Mouse (Mus musculus) adrenal gland, adult 8-10 months (tissue): Measurements from ENCODE around the gene Fadd. TPM values are rescaled to one million over a fixed set of nuclear protein-coding genes. Genes with fewer than 3 reads are reported as not detected.

ENCODE experiments used
- DNase-seq: peaks from one replicate; pipeline ENCODE4 v3.0.0; 2022
- total RNA-seq, 4 experiments: library from RNA; stranded (reverse); gene quantifications; 2 replicates each; pipeline ENCODE4 v1.2.4; 2022

Fadd gene
- total RNA-seq, 4 experiments from 2014 or later, result 13.2 to 14.9 (median 13.8) TPM

DNA sequence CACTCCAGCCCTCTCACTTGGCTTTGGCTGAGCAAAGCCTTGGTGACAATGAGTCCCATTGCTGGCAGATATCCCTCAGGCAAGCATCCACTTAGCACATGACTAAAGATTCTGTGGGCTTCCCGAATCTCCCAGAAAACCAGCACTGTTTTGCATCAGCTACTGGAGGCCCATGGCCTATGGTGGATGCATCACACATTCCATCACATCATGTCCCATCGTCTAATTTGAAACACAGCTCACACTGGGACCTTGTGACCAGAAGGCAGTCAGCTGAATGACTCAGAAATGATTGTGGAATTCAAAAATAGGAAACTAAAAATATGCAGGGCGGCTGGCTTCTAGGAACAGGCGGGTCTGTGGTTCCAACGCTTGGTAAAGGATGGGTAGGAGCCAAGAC is 4.4 kb downstream of the Fadd start:
- no peak for DNase-seq

- no peak for DNase-seq
Measured at GRCm38 (mm10) chr7:144572234-144572633, 10.0 kb downstream of the Fadd start.

DNA sequence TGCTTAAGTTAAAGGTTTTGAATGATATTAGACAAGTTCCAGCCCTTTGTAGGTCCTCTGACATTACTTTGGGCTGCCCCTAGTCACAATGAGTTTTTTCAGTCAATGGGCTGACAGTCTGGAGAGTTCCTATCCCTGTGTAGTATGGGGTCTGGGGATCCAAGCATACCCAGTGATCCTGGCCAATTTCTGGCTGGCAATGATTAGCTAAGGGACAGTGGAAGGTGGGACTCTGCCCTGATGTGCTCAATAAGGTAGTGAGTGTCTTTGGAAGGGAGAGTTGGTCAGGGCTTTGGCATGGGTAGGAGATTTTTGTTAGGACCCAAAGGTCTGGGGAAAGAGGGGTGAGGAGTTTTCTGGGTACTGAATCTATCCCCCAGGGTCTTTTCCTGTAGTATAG is 10.7 kb downstream of the Fadd start:
- DNase-seq, result no peak

DNA sequence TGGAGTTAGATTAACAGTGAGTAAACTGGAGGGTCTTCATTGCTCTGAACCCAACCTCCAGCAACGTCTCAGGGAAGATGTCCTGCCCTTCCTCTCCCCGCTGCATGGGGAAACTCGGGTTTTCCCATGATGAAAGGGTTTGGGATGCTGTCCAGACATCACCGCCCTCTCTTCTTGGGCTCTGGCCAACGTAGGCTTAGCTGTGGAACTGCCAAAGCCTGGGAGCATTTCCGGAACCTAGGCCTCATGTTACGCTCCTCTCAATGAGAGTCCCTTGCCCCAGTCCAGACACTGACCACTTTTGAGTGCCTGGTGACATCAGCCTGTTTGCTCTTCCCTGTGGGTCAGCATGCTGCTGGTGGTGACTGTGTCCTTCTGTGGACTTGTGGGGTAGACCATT is 12.8 kb downstream of the Fadd start:
- no peak for DNase-seq

GRCm38 (mm10) chr7:144568091-144568490 is 14.2 kb downstream of the Fadd start:
- DNase-seq, result no peak

DNA sequence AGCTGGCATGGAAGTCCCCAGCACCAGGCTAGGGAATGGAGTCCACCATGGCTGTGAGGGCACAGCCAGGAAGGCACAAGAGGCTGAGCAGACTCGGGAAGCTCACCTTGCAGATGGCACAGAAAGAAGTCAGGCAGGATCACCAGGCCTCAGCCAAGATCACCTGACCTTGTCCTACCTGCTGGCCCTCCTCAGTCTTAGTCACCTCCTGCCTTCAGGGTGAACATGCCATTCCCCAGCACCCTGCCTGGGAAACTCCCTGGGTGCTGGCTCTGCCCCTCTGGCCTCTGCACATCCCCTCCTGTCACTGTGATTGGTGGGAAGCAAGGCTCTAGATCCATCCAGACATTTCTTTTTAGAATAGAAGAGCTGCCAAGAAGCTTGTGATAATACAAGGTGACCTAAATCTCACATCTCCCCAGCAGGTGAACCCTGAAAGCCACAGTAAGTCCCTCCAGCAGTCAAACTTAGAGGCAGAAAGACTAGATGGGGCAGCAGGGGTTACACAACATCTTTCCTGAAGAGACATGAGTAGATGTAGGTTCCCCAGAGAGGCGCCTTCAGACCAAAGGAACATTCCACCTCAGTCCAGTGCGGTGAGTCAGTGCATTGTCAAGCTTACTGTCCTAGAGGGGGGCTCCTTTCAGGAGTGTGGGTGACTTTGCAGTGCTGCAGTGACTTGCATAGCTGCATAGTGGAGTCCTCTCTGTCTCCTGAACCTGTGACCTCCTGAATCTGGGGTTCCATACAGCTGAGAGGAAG is 15.2 kb downstream of the Fadd start:
- DNase-seq, result no peak

- DNase-seq, result no peak
Measured at GRCm38 (mm10) chr7:144563456-144564155, 18.7 kb downstream of the Fadd start.

- DNase-seq, result no peak
Measured at GRCm38 (mm10) chr7:144562016-144562415, 20.2 kb downstream of the Fadd start.

- DNase-seq, result no peak
Measured at GRCm38 (mm10) chr7:144560594-144560993, 21.7 kb downstream of the Fadd start.

DNA sequence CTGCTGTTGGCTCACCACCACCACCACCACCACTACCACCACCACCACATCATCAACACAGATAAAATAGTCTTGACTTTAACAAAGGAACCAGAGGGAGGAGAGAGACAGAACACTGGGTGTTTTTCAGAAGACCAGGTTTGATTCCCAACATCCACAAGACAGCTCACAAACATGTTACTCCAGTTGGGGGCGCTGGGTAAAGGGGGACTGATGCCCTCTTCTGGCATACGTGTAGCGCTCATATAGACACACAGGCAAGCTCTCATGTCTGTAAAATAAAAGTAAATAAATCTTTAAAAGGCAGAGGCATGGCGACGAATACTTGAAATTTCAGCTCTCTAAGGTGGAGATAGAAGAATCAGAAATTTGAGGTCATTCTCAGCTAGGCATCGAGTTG is 23.7 kb downstream of the Fadd start:
- DNase-seq, result no peak

DNA sequence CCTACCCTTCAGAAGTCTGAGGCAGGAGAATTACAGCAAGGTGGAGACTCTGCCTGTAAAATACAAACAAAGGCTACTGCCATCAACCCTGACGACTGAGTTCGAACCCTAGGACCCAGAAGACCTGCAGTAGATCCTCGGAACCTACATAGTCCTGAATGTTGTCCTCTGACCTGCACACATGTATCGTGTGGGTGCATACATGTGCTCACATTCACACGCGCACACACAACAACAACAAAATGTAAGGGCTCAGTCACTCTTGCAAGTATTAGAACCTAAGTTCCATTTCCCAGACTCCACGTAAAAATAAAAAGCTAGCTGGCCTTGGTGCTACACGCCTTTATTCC is 28.2 kb downstream of the Fadd start:
- no peak for DNase-seq

- peak; percentile 96 for DNase-seq
Measured at GRCm38 (mm10) chr7:144553237-144554122, 28.8 kb downstream of the Fadd start, which contains the start of gene Ppfia1. TSS of gene Ppfia1 (minus strand) at chr7:144553729.

- DNase-seq, result no peak
Measured at GRCm38 (mm10) chr7:144552274-144552673, 30.0 kb downstream of the Fadd start.

DNA sequence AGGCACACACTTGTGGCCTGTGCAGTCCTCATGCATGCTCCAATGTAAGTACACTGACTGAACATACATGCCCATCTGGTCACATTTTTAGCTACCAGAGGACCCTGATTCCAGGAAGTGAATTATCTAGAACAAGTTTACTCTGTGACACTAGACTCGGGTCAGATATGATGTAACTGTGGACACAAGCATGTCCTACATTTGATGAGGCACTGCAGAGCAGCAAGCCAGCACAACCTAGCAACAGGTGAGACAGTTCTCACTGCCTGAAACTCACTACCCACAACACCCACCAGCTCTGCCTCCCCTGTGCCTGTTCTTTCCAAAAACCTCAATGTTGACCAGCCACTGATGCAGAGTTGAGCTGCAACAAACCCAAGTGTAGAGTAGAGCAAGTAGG is 31.5 kb downstream of the Fadd start:
- no peak for DNase-seq

GRCm38 (mm10) chr7:144549904-144550566 is 32.2 kb downstream of the Fadd start:
- DNase-seq, result no peak

DNA sequence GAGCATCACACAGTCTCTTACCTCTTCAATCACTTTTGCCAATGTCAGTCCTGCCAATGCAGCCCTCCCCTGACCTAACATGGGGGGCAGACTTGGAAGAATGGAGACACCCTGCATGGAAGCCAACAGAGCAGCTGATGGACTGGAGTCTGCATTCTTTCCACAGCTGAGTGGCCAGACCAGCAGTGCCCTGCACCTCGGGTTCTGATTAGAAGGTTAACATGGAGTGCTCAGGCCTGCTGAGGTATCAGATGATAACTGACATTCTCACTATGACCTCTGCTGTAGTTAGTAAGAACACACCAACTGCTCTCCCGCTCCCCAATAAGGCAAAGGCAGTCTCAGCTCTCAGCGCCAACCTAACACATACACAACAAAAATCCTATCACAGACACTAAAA is 37.0 kb downstream of the Fadd start:
- DNase-seq, result no peak

GRCm38 (mm10) chr7:144541351-144541750 is 40.9 kb downstream of the Fadd start:
- DNase-seq, result no peak

GRCm38 (mm10) chr7:144539146-144539545 is 43.1 kb downstream of the Fadd start:
- DNase-seq, result no peak

DNA sequence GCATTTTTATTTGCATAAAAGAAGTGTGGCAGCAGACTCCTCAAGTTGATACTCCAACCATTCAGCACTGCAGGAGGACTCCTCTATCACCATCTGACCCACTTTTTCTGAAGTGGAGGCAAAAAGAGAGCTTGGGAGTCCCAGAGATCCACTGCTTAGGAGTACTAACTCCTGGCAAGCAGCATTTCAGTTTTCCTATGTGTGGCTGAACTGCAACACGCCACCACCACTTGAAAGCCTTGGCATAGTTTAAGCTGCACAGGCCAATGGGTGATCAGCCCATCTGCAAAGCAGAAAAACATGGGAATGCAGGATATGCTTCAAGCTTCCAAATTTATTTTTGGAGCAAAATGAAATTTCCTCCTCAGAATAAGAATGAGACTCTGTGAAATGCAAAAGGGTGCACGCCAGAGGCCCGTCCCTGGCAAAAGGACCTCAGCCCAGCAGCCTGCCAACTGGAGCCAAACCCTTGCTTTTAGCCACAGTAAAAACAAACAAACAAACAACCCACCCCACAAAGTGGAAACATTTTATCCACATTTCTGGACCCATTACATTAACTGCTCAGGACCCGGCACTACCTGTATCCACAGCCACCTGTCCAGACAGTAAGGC is 44.1 kb downstream of the Fadd start:
- no peak for DNase-seq

DNA sequence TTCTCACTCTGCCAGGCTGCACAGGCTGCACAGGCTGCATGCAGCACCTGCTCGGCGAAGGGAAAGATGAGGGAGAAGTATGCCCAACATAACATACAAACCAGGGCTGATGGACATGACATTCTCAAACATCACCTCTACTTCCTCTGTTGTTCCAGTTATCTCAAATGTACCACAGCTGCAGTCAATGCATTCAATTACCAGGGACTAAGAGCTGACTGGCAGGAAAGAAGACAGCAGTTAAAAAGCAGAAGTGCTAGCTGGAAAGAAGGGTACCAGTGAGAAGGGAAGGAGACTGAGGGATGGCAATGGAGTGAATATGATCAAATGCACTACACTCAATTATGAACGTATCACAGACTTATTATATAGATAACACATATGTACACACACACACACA is 45.9 kb downstream of the Fadd start:
- no peak for DNase-seq

DNA sequence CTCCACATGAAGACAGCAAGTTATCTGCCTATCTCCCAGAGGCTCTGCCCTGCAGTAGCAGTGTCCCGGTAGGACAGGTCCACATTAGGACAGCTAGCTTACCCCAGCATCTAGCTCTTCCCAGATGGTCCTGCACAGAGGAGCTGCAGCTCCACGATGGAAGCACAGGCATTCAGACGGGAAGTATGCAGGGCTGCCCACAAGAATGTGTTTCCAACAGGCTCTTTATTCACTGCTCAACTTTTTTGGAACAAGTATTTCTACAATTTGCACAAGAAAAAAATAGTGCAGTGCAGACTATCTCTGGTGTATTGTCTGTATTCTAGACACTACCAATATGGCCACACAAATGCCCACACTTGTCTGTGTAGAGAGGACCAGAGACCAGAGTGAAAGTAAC is 47.5 kb downstream of the Fadd start:
- no peak for DNase-seq
